Comparison of ENCODE assay signal across 10 mouse cellular contexts in genomic region chr6:87545331-87546217, GRCm38 (mm10). TPM values are rescaled to one million over a fixed set of nuclear protein-coding genes. Genes with fewer than 3 reads are reported as not detected.
DNase-seq lines count a peak whose midpoint lies in the region; ATAC-seq and TF ChIP-seq lines count a peak whose summit lies in the region.
"Had no signal": no experiment of that assay in that cellular context is flagged by ENCODE, and none has a peak within 500 bp of the region (broad histone marks: within the 10 kb centered on the region; RNA-seq: fewer than 3 reads in every experiment).

No protein-coding gene starts in this region.

- H3K9ac ChIP-seq in neural tube, embryonic 11.5 days (ENCODE audit: low read length), result no peak overlapping the region
- no peak overlapping the region for H3K9ac ChIP-seq in forebrain, embryonic 15.5 days (replicated peaks)
- H3K9ac ChIP-seq in limb, embryonic 13.5 days, result no peak overlapping the region
- no peak overlapping the region for H3K9ac ChIP-seq in neural tube, embryonic 15.5 days (replicated peaks)
- H3K9ac ChIP-seq in lung, postnatal 0 days (replicated peaks; ENCODE audit: low read depth), result no peak overlapping the region
- H3K9ac ChIP-seq: limb, embryonic 15.5 days had no signal

- H3K9me3 ChIP-seq in neural tube, embryonic 11.5 days (ENCODE audit: control insufficient read depth, low read length), result no peaks in the 10 kb centered on the region
- H3K9me3 ChIP-seq in forebrain, embryonic 15.5 days, result peaks cover 5% of the 10 kb centered on the region
- H3K9me3 ChIP-seq in limb, embryonic 13.5 days, result peaks cover 8% of the 10 kb centered on the region; the same call in 1 of the 2 replicates
- no peaks in the 10 kb centered on the region for H3K9me3 ChIP-seq in neural tube, embryonic 15.5 days (replicated peaks)
- peaks cover 4% of the 10 kb centered on the region; the same call in 1 of the 2 replicates for H3K9me3 ChIP-seq in lung, postnatal 0 days (ENCODE audit: low read length)

- 38% methylated on average over 1 of the region's 1 CpGs for WGBS in neural tube, embryonic 11.5 days
- WGBS in forebrain, embryonic 15.5 days, result 4% methylated on average over 1 of the region's 1 CpGs
- 21% methylated on average over 1 of the region's 1 CpGs for WGBS in limb, embryonic 13.5 days
- 13% methylated on average over 1 of the region's 1 CpGs for WGBS in neural tube, embryonic 15.5 days
- 30% methylated on average over 1 of the region's 1 CpGs for WGBS in lung, postnatal 0 days

- peak; percentile 95 for ATAC-seq in neural tube, embryonic 11.5 days (ENCODE audit: insufficient read depth, low FRiP score, low TSS enrichment)
- peak; percentile 97 for ATAC-seq in forebrain, embryonic 15.5 days (replicated peaks)
- ATAC-seq in limb, embryonic 13.5 days (ENCODE audit: low FRiP score, low read depth), result no peak
- peak; percentile 75 for ATAC-seq in neural tube, embryonic 15.5 days (ENCODE audit: low FRiP score)
- no peak for ATAC-seq in lung, postnatal 0 days
- ATAC-seq: inflammation-experienced regulatory T-cells, adult 6 months had no signal

- H3K4me2 ChIP-seq in neural tube, embryonic 11.5 days (ENCODE audit: low read depth), result no peak overlapping the region
- H3K4me2 ChIP-seq in forebrain, embryonic 15.5 days (replicated peaks), result no peak overlapping the region
- no peak overlapping the region for H3K4me2 ChIP-seq in limb, embryonic 13.5 days (replicated peaks)
- no peak overlapping the region for H3K4me2 ChIP-seq in neural tube, embryonic 15.5 days
- H3K4me2 ChIP-seq in lung, postnatal 0 days (replicated peaks; ENCODE audit: low read depth, low read length), result no peak overlapping the region
- H3K4me2 ChIP-seq: limb, embryonic 15.5 days had no signal

- H3K4me1 ChIP-seq in neural tube, embryonic 11.5 days (ENCODE audit: control insufficient read depth, insufficient read depth, low read length), result no peaks in the 10 kb centered on the region
- H3K4me1 ChIP-seq in forebrain, embryonic 15.5 days, result peaks cover 8% of the 10 kb centered on the region
- peaks cover 10% of the 10 kb centered on the region; the same call in 1 of the 2 replicates for H3K4me1 ChIP-seq in limb, embryonic 13.5 days
- no peaks in the 10 kb centered on the region for H3K4me1 ChIP-seq in neural tube, embryonic 15.5 days
- 0 out of 2 replicates have a peak, but pooled peaks cover 3% of the 10 kb centered on the region for H3K4me1 ChIP-seq in lung, postnatal 0 days (ENCODE audit: insufficient read depth, low read depth, low read length)
- H3K4me1 ChIP-seq: limb, embryonic 15.5 days had no signal

- DNase-seq in neural tube, embryonic 11.5 days (ENCODE audit: low spot score), result peak; percentile 81
- DNase-seq in neural tube, embryonic 10.5 days (ENCODE audit: extremely low spot score, low spot score), result no peak
- DNase-seq in lung, postnatal 0 days (ENCODE audit: low spot score), result no peak
- DNase-seq in gastrocnemius, adult 18-20 months (ENCODE audit: low spot score), result no peak
- no peak for DNase-seq in lung, postnatal 36 days

- H3K4me3 ChIP-seq in neural tube, embryonic 11.5 days (ENCODE audit: low read depth, low read length), result no peak overlapping the region
- H3K4me3 ChIP-seq in forebrain, embryonic 15.5 days, result no peak overlapping the region
- no peak overlapping the region for H3K4me3 ChIP-seq in limb, embryonic 13.5 days
- H3K4me3 ChIP-seq in neural tube, embryonic 15.5 days (replicated peaks), result no peak overlapping the region
- H3K4me3 ChIP-seq in lung, postnatal 0 days (ENCODE audit: low read depth, low read length), result no peak overlapping the region
- H3K4me3 ChIP-seq: limb, embryonic 15.5 days had no signal

- no peaks in the 10 kb centered on the region for H3K36me3 ChIP-seq in neural tube, embryonic 11.5 days (ENCODE audit: control insufficient read depth, insufficient read depth, low read length)
- no peaks in the 10 kb centered on the region for H3K36me3 ChIP-seq in forebrain, embryonic 15.5 days
- no peaks in the 10 kb centered on the region for H3K36me3 ChIP-seq in limb, embryonic 13.5 days
- no peaks in the 10 kb centered on the region for H3K36me3 ChIP-seq in neural tube, embryonic 15.5 days
- no peaks in the 10 kb centered on the region for H3K36me3 ChIP-seq in lung, postnatal 0 days (ENCODE audit: insufficient read depth, low read length)
- H3K36me3 ChIP-seq: limb, embryonic 15.5 days had no signal

- TF ChIP-seq CTCF in lung, postnatal 0 days (IDR thresholded peaks at IDR 0.05), result no peak

- H3K27me3 ChIP-seq in neural tube, embryonic 11.5 days (ENCODE audit: control insufficient read depth, insufficient read depth, low read length), result no peaks in the 10 kb centered on the region
- no peaks in the 10 kb centered on the region for H3K27me3 ChIP-seq in forebrain, embryonic 15.5 days
- no peaks in the 10 kb centered on the region for H3K27me3 ChIP-seq in limb, embryonic 13.5 days
- H3K27me3 ChIP-seq in neural tube, embryonic 15.5 days (replicated peaks), result no peaks in the 10 kb centered on the region
- no peaks in the 10 kb centered on the region for H3K27me3 ChIP-seq in lung, postnatal 0 days (replicated peaks; ENCODE audit: insufficient read depth, low read length)
- H3K27me3 ChIP-seq: limb, embryonic 15.5 days had no signal

- H3K27ac ChIP-seq in neural tube, embryonic 11.5 days (ENCODE audit: low read depth, low read length), result no peak overlapping the region
- H3K27ac ChIP-seq in forebrain, embryonic 15.5 days (replicated peaks), result peak overlapping the region; percentile 62
- H3K27ac ChIP-seq in limb, embryonic 13.5 days, result 0 out of 2 replicates have a peak overlapping the region, but pooled peaks have one; percentile 7
- no peak overlapping the region for H3K27ac ChIP-seq in neural tube, embryonic 15.5 days (replicated peaks)
- H3K27ac ChIP-seq in lung, postnatal 0 days (ENCODE audit: low read length), result no peak overlapping the region
- H3K27ac ChIP-seq: limb, embryonic 15.5 days had no signal

- TF ChIP-seq EP300 in lung, postnatal 0 days (IDR thresholded peaks at IDR 0.05), result no peak

RNA-seq across cellular contexts. Expression of gene Arhgap25, which starts 12.5 kb away (rescaled TPM):
- polyA plus RNA-seq in neural tube, embryonic 11.5 days (2014; fragmentation: Nextera tagmentation; extraction: Ambion mirVana), result 2.5 and 3.4 TPM in 2 replicates
- 1.5 and 1.8 TPM in 2 replicates for polyA plus RNA-seq in forebrain, embryonic 15.5 days (2015; fragmentation: Nextera tagmentation; extraction: Ambion mirVana)
- polyA plus RNA-seq in limb, embryonic 13.5 days (2015; fragmentation: Nextera tagmentation; extraction: Ambion mirVana), result 4.4 and 4.5 TPM in 2 replicates
- 3.6 and 6.3 TPM in 2 replicates for polyA plus RNA-seq in neural tube, embryonic 15.5 days (2015; fragmentation: Nextera tagmentation; extraction: Ambion mirVana)
- 9.9 and 10.2 TPM in 2 replicates for polyA plus RNA-seq in lung, postnatal 0 days (2015; fragmentation: Nextera tagmentation; extraction: Ambion mirVana)
- total RNA-seq in gastrocnemius, adult 18-20 months (2021), result under 1 TPM; 0.57 to 0.87 TPM

RNA-seq across cellular contexts. Expression of gene Prokr1, which starts 45.0 kb away (rescaled TPM):
- 3.4 and 3.6 TPM in 2 replicates for polyA plus RNA-seq in neural tube, embryonic 11.5 days (2014; fragmentation: Nextera tagmentation; extraction: Ambion mirVana)
- polyA plus RNA-seq in forebrain, embryonic 15.5 days (2015; fragmentation: Nextera tagmentation; extraction: Ambion mirVana), result 3.2 and 3.9 TPM in 2 replicates
- 3.8 and 4.6 TPM in 2 replicates for polyA plus RNA-seq in limb, embryonic 13.5 days (2015; fragmentation: Nextera tagmentation; extraction: Ambion mirVana)
- 3.0 and 3.9 TPM in 2 replicates for polyA plus RNA-seq in neural tube, embryonic 15.5 days (2015; fragmentation: Nextera tagmentation; extraction: Ambion mirVana)
- 0.41 and 0.52 TPM in 2 replicates for polyA plus RNA-seq in lung, postnatal 0 days (2015; fragmentation: Nextera tagmentation; extraction: Ambion mirVana)
- total RNA-seq in gastrocnemius, adult 18-20 months (2021), result 1 to 10 TPM in 1 of 2 experiments, under 1 TPM in 1; 0.98 to 1.5 TPM
- polyA plus RNA-seq: inflammation-experienced regulatory T-cells, adult 6 months had no signal

Comparison
In these comparisons a context has a peak if more than half of its experiments do, and no peak if none do; other contexts are left out.
1. ATAC-seq: peak in neural tube, embryonic 11.5 days (single experiment), forebrain, embryonic 15.5 days (single experiment) and neural tube, embryonic 15.5 days (single experiment); none in limb, embryonic 13.5 days (single experiment) and lung, postnatal 0 days (single experiment).
2. H3K27ac ChIP-seq: peak in forebrain, embryonic 15.5 days (single experiment) and limb, embryonic 13.5 days (single experiment); none in neural tube, embryonic 11.5 days (single experiment), neural tube, embryonic 15.5 days (single experiment) and lung, postnatal 0 days (single experiment).